Mouse (Mus musculus) liver, embryonic 14.5 days (tissue): ENCODE data around the gene Fbxw4. TPM values are rescaled to one million over a fixed set of nuclear protein-coding genes. Genes with fewer than 3 reads are reported as not detected.

Experiments
- ATAC-seq: fragments of 200-750 bp; cut with Nextera tagmentation; 2 replicates; pipeline ENCODE4 v1.8.0; 2017; ENCODE audit warnings: moderate number of reproducible peaks, mild to moderate bottlenecking, moderate library complexity; ENCODE audit not compliant: insufficient read depth
- DNase-seq, 3 experiments: peaks; one replicate each; pipeline ENCODE4 v3.0.0-alpha.2; 2012 to 2013; ENCODE audit warnings: low read depth in 3 of 3, low spot score in 3 of 3
- H3K27ac ChIP-seq: fragments of 300-500 bp; sonication (generic); 2 replicates; pipeline ENCODE4 v1.5.1; 2014; ENCODE audit warnings: moderate library complexity, mild to moderate bottlenecking, control low read depth, inconsistent platforms
- H3K27me3 ChIP-seq: fragments of 300-500 bp; sonication (generic); 2 replicates; pipeline ENCODE4 v1.6.1; 2014; ENCODE audit warnings: mild to moderate bottlenecking, low read length, moderate library complexity; ENCODE audit not compliant: control insufficient read depth, insufficient read depth
- H3K36me3 ChIP-seq: fragments of 300-500 bp; sonication (generic); replicated peaks from 2 replicates; pipeline ENCODE4 v1.6.1; 2014; ENCODE audit warnings: low read depth; ENCODE audit not compliant: control insufficient read depth, insufficient read depth
- H3K4me1 ChIP-seq, 2 experiments: fragments of 200-500 bp in 1 of 2; fragments of 300-500 bp in 1 of 2; sonication (generic) in 1 of 2; replicated peaks; 2 replicates each; pipeline ENCODE4 v1.6.1; 2012 to 2014; ENCODE audit warnings: antibody characterized with exemption in 1 of 2, inconsistent platforms in 1 of 2, low read length in 1 of 2; ENCODE audit not compliant: control insufficient read depth in 2 of 2, insufficient read depth in 2 of 2
- H3K4me2 ChIP-seq: fragments of 300-500 bp; sonication (generic); 2 replicates; pipeline ENCODE4 v1.6.1; 2014; ENCODE audit warnings: low read depth, mild to moderate bottlenecking, control low read depth, moderate library complexity
- H3K4me3 ChIP-seq, 2 experiments: fragments of 200-500 bp in 1 of 2; fragments of 300-500 bp in 1 of 2; sonication (generic) in 1 of 2; 2 replicates each; pipeline ENCODE4 v1.5.1; 2012 to 2014; ENCODE audit warnings: low read depth in 2 of 2, low read length in 2 of 2, mild to moderate bottlenecking in 2 of 2, control low read depth in 1 of 2, inconsistent platforms in 1 of 2, moderate library complexity in 1 of 2; ENCODE audit not compliant: insufficient read depth in 1 of 2
- H3K9ac ChIP-seq: fragments of 300-500 bp; sonication (generic); replicated peaks from 2 replicates; pipeline ENCODE4 v1.6.1; 2014; ENCODE audit warnings: mild to moderate bottlenecking, control low read depth, moderate library complexity
- H3K9me3 ChIP-seq: fragments of 300-500 bp; sonication (generic); 2 replicates; pipeline ENCODE4 v1.6.1; 2016; ENCODE audit warnings: low read length, mixed read lengths; ENCODE audit not compliant: control insufficient read depth
- CTCF ChIP-seq: IDR thresholded peaks from 2 replicates; pipeline ENCODE4 v1.5.1; 2016; ENCODE audit warnings: antibody characterized with exemption, low read depth, control low read depth
- EP300 ChIP-seq: IDR thresholded peaks from 2 replicates; pipeline ENCODE4 v1.6.1; 2016; ENCODE audit warnings: antibody characterized with exemption, low read depth
- WGBS: fragments of 180-500 bp; shearing (Covaris S2); extraction: QIAGEN DNeasy Blood & Tissue Kit; methylation state at CpG from one replicate; pipeline ENCODE4 v1.1.7; 2014; ENCODE audit not compliant: insufficient replicate concordance; 5-methylcytosine and 5-hydroxymethylcytosine counted together
- polyA plus RNA-seq, 2 experiments: library from polyadenylated mRNA; depleted of rRNA in 1 of 2; stranded (reverse) in 1 of 2; unstranded in 1 of 2; fragments of >200 nt; fragmentation: Nextera tagmentation in 1 of 2; extraction: Ambion mirVana in 1 of 2; gene quantifications; 2 replicates each; pipeline versions ENCODE4 v1.2.1 to v1.2.3; 2012 to 2014

Gene Fbxw4
- polyA plus RNA-seq, 2 experiments, result 2.5 to 14.5 TPM

- H3K27ac ChIP-seq, result no peak overlapping the region
- ATAC-seq, result no peak
Measured at GRCm38 (mm10) chr19:45584856-45585620, 75.1 kb downstream of the Fbxw4 start.

DNA sequence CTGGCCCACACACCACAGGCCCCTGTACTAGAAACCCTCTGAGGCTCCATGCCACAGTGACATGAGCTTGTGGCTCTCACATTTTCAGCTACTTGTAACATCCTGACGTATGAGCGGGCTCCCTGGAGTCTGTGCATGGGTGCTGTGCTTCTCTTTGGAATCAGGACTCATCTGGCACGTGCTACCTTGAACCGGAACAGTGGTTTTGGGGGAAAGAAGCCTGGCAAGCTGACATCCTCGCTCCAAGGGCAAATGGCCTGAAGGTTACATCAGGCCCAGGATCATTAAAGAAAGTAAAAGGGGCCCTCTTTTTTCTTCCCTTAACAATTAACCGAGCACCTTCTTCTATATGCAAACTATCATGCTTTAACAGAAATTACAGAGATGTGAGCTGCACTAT, 77.0 kb downstream of the Fbxw4 start:
- H3K36me3 ChIP-seq, result no peaks in the 10 kb centered on the region
- H3K4me1 ChIP-seq, result 0 out of 4 replicates have a peak, but pooled peaks cover 0 to 2% of the 10 kb centered on the region in 2 experiments
- 86% methylated on average over 6 of the region's 6 CpGs for WGBS
- no peak overlapping the region for H3K9ac ChIP-seq
- no peaks in the 10 kb centered on the region for H3K27me3 ChIP-seq
- H3K4me2 ChIP-seq, result no peak overlapping the region
- TF ChIP-seq CTCF, result no peak
- TF ChIP-seq EP300, result no peak
- DNase-seq, result no peak
- no peak overlapping the region for H3K27ac ChIP-seq
- H3K9me3 ChIP-seq, result no peaks in the 10 kb centered on the region
- no peak overlapping the region for H3K4me3 ChIP-seq
- no peak for ATAC-seq

More at GRCm38 (mm10) chr19:45584856-45585620, 75.1 kb downstream of the Fbxw4 start:
- Histone ChIP-seq H3K4me2 (no peak overlapping the region), H3K9ac (no peak overlapping the region), H3K27me3 (no peaks in the 10 kb centered on the region), H3K9me3 (no peaks in the 10 kb centered on the region), H3K4me3 (no peak overlapping the region), H3K4me1 (0 out of 4 replicates have a peak, but pooled peaks cover 0 to 2% of the 10 kb centered on the region in 2 experiments), H3K36me3 (no peaks in the 10 kb centered on the region)
- no peak for DNase-seq
- 64% methylated on average over 9 of the region's 9 CpGs for WGBS
- TF ChIP-seq EP300 (no peak), CTCF (no peak)

DNA sequence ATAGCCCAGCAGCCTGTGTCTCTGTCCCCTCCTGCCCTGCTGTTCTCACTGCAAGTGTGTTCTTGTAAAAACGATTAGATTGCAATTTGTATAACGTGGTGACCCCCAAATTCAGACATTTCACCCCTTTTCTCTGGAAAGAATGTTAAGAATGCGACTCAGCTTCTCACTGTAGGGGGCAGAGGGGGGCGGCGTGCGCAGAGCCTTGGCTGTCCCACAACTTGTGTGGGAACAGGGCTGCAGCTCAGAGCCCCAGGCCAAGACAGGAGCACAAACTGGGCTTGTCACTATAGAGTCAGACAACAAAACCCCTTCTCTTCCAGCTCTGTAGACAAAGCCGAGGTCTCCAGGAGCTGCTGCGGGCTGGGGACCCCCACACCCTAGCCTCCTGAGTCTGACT, 78.0 kb downstream of the Fbxw4 start:
- no peaks in the 10 kb centered on the region for H3K9me3 ChIP-seq
- no peaks in the 10 kb centered on the region for H3K27me3 ChIP-seq
- H3K9ac ChIP-seq, result no peak overlapping the region
- no peak overlapping the region for H3K4me3 ChIP-seq
- 61% methylated on average over 8 of the region's 8 CpGs for WGBS
- no peak for ATAC-seq
- no peak overlapping the region for H3K27ac ChIP-seq
- H3K4me1 ChIP-seq, result 0 out of 4 replicates have a peak, but pooled peaks cover 0 to 2% of the 10 kb centered on the region in 2 experiments
- H3K4me2 ChIP-seq, result no peak overlapping the region
- H3K36me3 ChIP-seq, result no peaks in the 10 kb centered on the region
- TF ChIP-seq EP300, result no peak
- no peak for TF ChIP-seq CTCF
- DNase-seq, result no peak

GRCm38 (mm10) chr19:45581257-45581656, 78.9 kb downstream of the Fbxw4 start:
- DNase-seq (peak in 2 of 3 experiments; percentile 46 to 58), ATAC-seq (no peak)
- 21% methylated on average over 3 of the region's 3 CpGs for WGBS
- no peaks in the 10 kb centered on the region for H3K27me3 ChIP-seq
- no peak overlapping the region for H3K9ac ChIP-seq
- no peaks in the 10 kb centered on the region for H3K36me3 ChIP-seq
- no peak overlapping the region for H3K4me2 ChIP-seq
- H3K27ac ChIP-seq, result no peak overlapping the region
- H3K9me3 ChIP-seq, result no peaks in the 10 kb centered on the region
- H3K4me3 ChIP-seq, result no peak overlapping the region
- 0 out of 4 replicates have a peak, but pooled peaks cover 0 to 2% of the 10 kb centered on the region in 2 experiments for H3K4me1 ChIP-seq
- TF ChIP-seq CTCF, result peak; percentile 92
- no peak for TF ChIP-seq EP300

DNA sequence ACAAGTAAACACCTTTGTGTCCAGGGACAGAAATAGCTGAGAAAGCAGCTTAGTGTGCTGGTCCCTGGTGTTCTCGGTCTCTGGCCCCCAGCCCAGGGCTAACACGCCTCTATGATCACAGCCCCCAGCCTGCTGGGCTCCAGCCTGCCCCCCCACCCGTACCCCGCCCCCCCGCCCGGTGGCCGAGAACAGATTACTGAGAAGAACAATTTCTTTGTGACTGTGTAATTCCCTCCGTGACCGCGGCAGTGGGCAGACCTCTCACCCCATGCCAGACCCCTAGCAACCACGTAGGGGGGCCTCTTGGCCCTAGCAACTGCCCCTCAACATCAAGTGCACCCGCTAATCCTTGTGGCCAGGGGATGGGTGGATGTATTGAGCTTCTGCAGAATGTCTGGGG, 79.9 kb downstream of the Fbxw4 start:
- ATAC-seq, result no peak
- WGBS, result 83% methylated on average over 12 of the region's 12 CpGs
- TF ChIP-seq CTCF (no peak), EP300 (no peak)

More for the DNA sequence above, 79.9 kb downstream of the Fbxw4 start:
- Histone ChIP-seq H3K4me3 (no peak overlapping the region), H3K9ac (no peak overlapping the region), H3K4me2 (no peak overlapping the region), H3K27me3 (no peaks in the 10 kb centered on the region), H3K36me3 (no peaks in the 10 kb centered on the region), H3K27ac (no peak overlapping the region), H3K4me1 (peaks cover 6 to 11% of the 10 kb centered on the region in 2 experiments), H3K9me3 (no peaks in the 10 kb centered on the region)
- DNase-seq, result no peak
